Mouse (Mus musculus) E14TG2a.4 (cell line): ENCODE data around the gene Sf3a2.

Experiments used
- CTCF ChIP-seq: conservative IDR thresholded peaks from 2 replicates; pipeline ENCODE4 v1.5.1; 2014; ENCODE audit warnings: low read length
- NANOG ChIP-seq: IDR thresholded peaks from 2 replicates; pipeline ENCODE4 v1.6.1; 2014; ENCODE audit warnings: borderline replicate concordance, low read length, mixed read lengths
- POU5F1 ChIP-seq: IDR thresholded peaks from 2 replicates; pipeline ENCODE4 v1.6.1; 2014; ENCODE audit warnings: low read length, borderline replicate concordance

DNA sequence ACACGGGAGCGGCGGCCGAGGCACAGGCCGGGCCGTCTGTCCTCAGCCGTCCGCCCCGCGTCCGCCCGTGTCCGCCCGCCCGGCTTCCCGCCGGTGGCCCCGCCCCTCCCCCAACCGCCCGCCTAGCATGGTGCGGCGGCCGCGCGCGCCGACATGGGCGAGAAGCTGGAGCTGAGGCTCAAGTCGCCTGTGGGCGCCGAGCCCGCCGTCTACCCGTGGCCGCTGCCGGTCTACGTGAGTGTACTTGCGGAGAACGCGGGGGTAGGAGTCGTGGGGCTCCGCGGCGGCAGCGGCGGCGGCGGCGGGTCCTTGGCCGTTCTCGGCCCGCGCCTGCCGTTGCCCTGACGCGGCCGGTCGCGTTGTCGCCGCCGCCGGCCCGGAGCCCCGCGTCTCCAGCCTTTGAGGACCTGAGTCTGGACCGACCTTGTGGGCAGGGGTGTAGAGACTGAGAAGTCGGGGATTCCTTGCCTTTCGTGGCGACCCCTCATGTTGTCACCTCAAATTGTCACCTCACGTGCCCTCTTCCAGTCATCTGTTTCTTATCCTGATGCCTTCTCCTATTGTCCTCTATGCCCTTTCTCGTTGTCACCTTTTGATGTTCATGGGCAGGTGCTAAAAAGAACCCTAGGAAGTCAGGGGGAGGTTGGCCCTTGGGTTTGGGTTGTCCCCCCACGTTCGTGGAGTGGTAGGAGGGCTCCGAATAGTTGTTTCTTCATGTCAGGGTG, 42.5 kb upstream of the Sf3a2 start:
- TF ChIP-seq CTCF = no peak
- TF ChIP-seq NANOG = no peak
- TF ChIP-seq POU5F1 = no peak
